Mouse (Mus musculus) liver, postnatal 0 days (tissue): ENCODE results near the gene Clps.

Experiments
- CTCF ChIP-seq: sonication (generic); IDR thresholded peaks from 2 replicates; pipeline ENCODE4 v1.5.1; 2016; ENCODE audit warnings: antibody characterized with exemption, low read depth
- EP300 ChIP-seq: IDR thresholded peaks from 2 replicates; pipeline ENCODE4 v1.6.1; 2016; ENCODE audit warnings: antibody characterized with exemption, low read depth, mild to moderate bottlenecking

DNA sequence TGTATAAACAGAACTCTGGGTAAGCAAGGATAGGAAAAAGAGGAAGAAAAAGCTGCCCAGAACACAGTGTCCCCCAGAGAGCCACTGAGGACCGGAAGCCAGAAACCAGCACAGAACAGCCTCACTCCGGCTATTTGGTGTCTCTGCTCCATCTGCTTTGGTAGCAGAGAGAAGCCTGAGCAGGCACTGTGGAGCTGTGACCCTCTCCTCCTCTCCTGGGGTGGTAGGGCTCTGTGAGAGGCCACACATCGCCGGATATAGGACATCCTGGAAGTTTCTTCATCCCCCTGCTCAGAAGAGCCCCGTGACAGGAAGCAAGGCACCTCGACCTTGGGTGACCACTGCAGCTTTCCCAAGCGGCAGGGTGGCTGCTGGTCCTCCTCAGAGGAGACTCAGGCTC is 46.7 kb downstream of the Clps start:
- no peak for TF ChIP-seq CTCF
- TF ChIP-seq EP300 = peak; percentile 81
